Mouse (Mus musculus): ENCODE results near the gene Mcpt1.
"Not testable (repeated sequence)": the region's sequence is repeated elsewhere in the genome, so short reads cannot be mapped to it uniquely, and the experiment has no call there.

DNA sequence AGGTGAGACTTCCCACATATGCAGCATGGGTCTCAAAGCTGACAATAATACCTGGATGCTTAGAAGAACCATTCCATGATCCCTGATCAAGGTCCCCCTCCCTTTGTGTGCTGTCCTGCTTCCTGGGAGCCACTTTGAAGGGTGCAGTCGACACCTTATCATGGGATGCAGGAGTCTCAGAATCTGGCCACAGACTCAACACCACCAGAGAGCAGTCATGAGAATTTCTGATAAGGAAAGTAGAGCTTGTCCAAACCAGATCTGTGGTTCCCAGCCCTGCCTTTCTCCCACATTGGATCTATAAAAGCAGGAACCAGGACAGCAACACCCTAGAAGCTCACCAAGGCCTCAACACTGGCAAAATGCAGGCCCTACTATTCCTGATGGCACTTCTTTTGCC lies 24.0 kb downstream of the Mcpt1 start, which contains the start of gene Mcpt2:
- TF ChIP-seq CTCF (IDR thresholded peaks at IDR 0.05; ENCODE audit: extremely low read depth, insufficient read length, insufficient replicate concordance, low read depth, low read length); POLR2A (IDR thresholded peaks at IDR 0.05; ENCODE audit: low read depth, low read length): not testable (repeated sequence)

Measured in small intestine, adult 2 months (tissue).